Mouse (Mus musculus) megakaryocyte, embryonic 14.5 days (primary cell): ENCODE data around the gene Colca2.

Experiments used
- FLI1 ChIP-seq: IDR thresholded peaks from 2 replicates; pipeline ENCODE4 v1.6.1; 2012; ENCODE audit warnings: low read length, inconsistent platforms, mixed read lengths
- GATA1 ChIP-seq: IDR thresholded peaks from 3 replicates; pipeline ENCODE4 v1.6.1; 2012; ENCODE audit warnings: mixed read lengths, low read length, inconsistent platforms, borderline replicate concordance

DNA sequence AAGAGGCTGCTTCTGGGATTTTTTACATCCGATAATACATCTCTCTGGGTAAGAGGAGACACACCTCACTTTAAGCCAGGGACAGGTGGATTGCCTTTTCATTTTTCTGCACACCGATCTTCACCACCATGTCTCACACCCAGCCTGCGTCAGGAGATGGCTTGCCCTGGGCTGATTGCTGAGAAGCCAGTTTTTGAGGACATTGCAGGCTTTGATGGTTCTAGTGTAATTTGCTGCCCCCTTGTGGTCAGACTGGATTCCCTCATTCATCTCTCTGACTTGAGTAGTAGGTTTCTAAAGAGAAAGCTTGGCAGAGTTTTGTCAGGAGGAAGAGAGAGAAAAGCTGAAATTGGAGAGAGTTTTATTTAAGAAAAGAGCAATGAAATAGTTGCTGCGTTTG, 14.3 kb upstream of the Colca2 start:
- TF ChIP-seq FLI1: no peak
- no peak for TF ChIP-seq GATA1
